Mouse (Mus musculus) CD4-positive, CD25-positive, alpha-beta regulatory T cell, adult 2 months (primary cell): Measurements from ENCODE around the gene Slc26a6.

ENCODE experiments used
- DNase-seq: peaks from one replicate; pipeline ENCODE4 v3.0.0-alpha.2; 2012; ENCODE audit warnings: low read depth, low spot score

Gene Slc26a6

DNA sequence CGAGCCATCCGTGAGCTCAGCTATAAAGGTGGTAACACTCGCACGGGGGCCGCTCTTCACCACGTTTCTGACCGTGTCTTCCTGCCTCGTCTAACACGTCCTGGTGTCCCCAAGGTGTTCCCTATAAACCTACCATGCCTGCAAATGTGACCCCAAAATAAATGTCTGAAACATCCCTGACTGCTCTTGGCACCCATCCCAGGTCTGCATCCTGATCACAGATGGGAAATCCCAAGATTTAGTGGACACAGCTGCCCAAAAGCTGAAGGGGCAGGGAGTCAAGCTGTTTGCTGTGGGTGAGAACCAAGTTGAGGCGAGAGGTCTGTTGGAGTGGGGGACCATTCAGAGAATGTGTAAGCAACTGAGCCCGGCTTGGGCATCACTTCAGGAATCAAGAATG is 102.2 kb downstream of the Slc26a6 start:
- no peak for DNase-seq

GRCm38 (mm10) chr9:108955846-108956245 is 102.8 kb downstream of the Slc26a6 start:
- DNase-seq = no peak
